Mouse (Mus musculus) T-cell, adult 2 months (primary cell): ENCODE results near the gene Rims3.

Experiments used
- DNase-seq: peaks from one replicate; pipeline ENCODE4 v3.0.0; 2022; ENCODE audit warnings: low spot score

Gene Rims3

GRCm38 (mm10) chr4:120850946-120851345 lies 3.7 kb upstream of the Rims3 start:
- DNase-seq: peak; percentile 58

- DNase-seq: no peak
Observed at GRCm38 (mm10) chr4:120855360-120856060, 894 bp downstream of the Rims3 start.

- no peak for DNase-seq
Observed at GRCm38 (mm10) chr4:120856376-120856775, 1.8 kb downstream of the Rims3 start.

GRCm38 (mm10) chr4:120859865-120860264 lies 5.2 kb downstream of the Rims3 start:
- no peak for DNase-seq

GRCm38 (mm10) chr4:120866211-120866610 lies 11.6 kb downstream of the Rims3 start:
- no peak for DNase-seq

GRCm38 (mm10) chr4:120868246-120868645 lies 13.6 kb downstream of the Rims3 start:
- no peak for DNase-seq

GRCm38 (mm10) chr4:120868988-120869387 lies 14.4 kb downstream of the Rims3 start:
- no peak for DNase-seq

GRCm38 (mm10) chr4:120870262-120870748 lies 15.7 kb downstream of the Rims3 start:
- no peak for DNase-seq

- no peak for DNase-seq
Observed at GRCm38 (mm10) chr4:120875961-120876360, 21.3 kb downstream of the Rims3 start.

- no peak for DNase-seq
Observed at GRCm38 (mm10) chr4:120878728-120879127, 24.1 kb downstream of the Rims3 start.

- no peak for DNase-seq
Observed at GRCm38 (mm10) chr4:120879386-120879785, 24.8 kb downstream of the Rims3 start.

- DNase-seq: no peak
Observed at GRCm38 (mm10) chr4:120880731-120881432, 26.3 kb downstream of the Rims3 start.

GRCm38 (mm10) chr4:120882002-120882625 lies 27.5 kb downstream of the Rims3 start:
- peak; percentile 35 for DNase-seq

GRCm38 (mm10) chr4:120885208-120886120 lies 30.8 kb downstream of the Rims3 start:
- DNase-seq: no peak

- DNase-seq: no peak
Observed at GRCm38 (mm10) chr4:120886131-120886530, 31.5 kb downstream of the Rims3 start.

GRCm38 (mm10) chr4:120886811-120887210 lies 32.2 kb downstream of the Rims3 start:
- no peak for DNase-seq

- peak; percentile 36 for DNase-seq
Observed at GRCm38 (mm10) chr4:120887381-120888112, 32.9 kb downstream of the Rims3 start.

GRCm38 (mm10) chr4:120888884-120889283 lies 34.3 kb downstream of the Rims3 start:
- DNase-seq: no peak

- DNase-seq: no peak
Observed at GRCm38 (mm10) chr4:120890754-120891440, 36.3 kb downstream of the Rims3 start.

GRCm38 (mm10) chr4:120891960-120892359 lies 37.3 kb downstream of the Rims3 start:
- DNase-seq: no peak

- no peak for DNase-seq
Observed at GRCm38 (mm10) chr4:120892516-120892915, 37.9 kb downstream of the Rims3 start.
